Mouse (Mus musculus) MEL (cell line): ENCODE data around the gene Serpina5. TPM values are rescaled to one million over a fixed set of nuclear protein-coding genes. Genes with fewer than 3 reads are reported as not detected.

ENCODE experiments used
- DNase-seq: peaks from one replicate; pipeline ENCODE4 v3.0.0; 2011; ENCODE audit warnings: low read depth, low spot score
- H3K27ac ChIP-seq: 2 replicates; pipeline ENCODE4 v1.5.1; 2012; ENCODE audit warnings: low read depth, mild to moderate bottlenecking, control low read depth, low read length, moderate library complexity; ENCODE audit not compliant: control insufficient read depth
- H3K27me3 ChIP-seq, 2 experiments: fragments of 150-350 bp in 1 of 2; sonication (generic) in 1 of 2; 2 replicates each; pipeline ENCODE4 v1.6.1; 2012; ENCODE audit warnings: low read length in 2 of 2, mild to moderate bottlenecking in 2 of 2, improper control_type of control experiment in 1 of 2, moderate library complexity in 1 of 2; ENCODE audit not compliant: insufficient read depth in 2 of 2, control insufficient read depth in 1 of 2
- H3K36me3 ChIP-seq, 2 experiments: 2 replicates each; pipeline ENCODE4 v1.6.1; 2012 to 2014; ENCODE audit warnings: low read length in 2 of 2, improper control_type of control experiment in 1 of 2, inconsistent platforms in 1 of 2, mild to moderate bottlenecking in 1 of 2; ENCODE audit not compliant: insufficient read depth in 2 of 2, control insufficient read depth in 1 of 2
- H3K4me1 ChIP-seq, 2 experiments: fragments of 150-350 bp in 1 of 2; sonication (generic) in 1 of 2; 2 replicates each; pipeline ENCODE4 v1.6.1; 2012; ENCODE audit warnings: low read length in 2 of 2, improper control_type of control experiment in 1 of 2, mild to moderate bottlenecking in 1 of 2; ENCODE audit not compliant: insufficient read depth in 2 of 2, control insufficient read depth in 1 of 2
- H3K4me3 ChIP-seq, 2 experiments: fragments of 150-350 bp in 1 of 2; sonication (generic) in 1 of 2; 2 replicates each; pipeline ENCODE4 v1.5.1; 2012; ENCODE audit warnings: low read depth in 2 of 2, low read length in 2 of 2, mild to moderate bottlenecking in 2 of 2, moderate library complexity in 2 of 2, control low read depth in 1 of 2, improper control_type of control experiment in 1 of 2; ENCODE audit not compliant: control insufficient read depth in 1 of 2, insufficient read depth in 1 of 2
- H3K79me2 ChIP-seq: 2 replicates; pipeline ENCODE4 v1.6.1; 2012; ENCODE audit warnings: mild to moderate bottlenecking, low read length, moderate library complexity; ENCODE audit not compliant: control insufficient read depth, poor library complexity, insufficient read depth
- H3K9ac ChIP-seq: 2 replicates; pipeline ENCODE4 v1.6.1; 2012; ENCODE audit warnings: low read depth, mild to moderate bottlenecking, control low read depth, low read length, moderate library complexity; ENCODE audit not compliant: control insufficient read depth, poor library complexity, severe bottlenecking
- H3K9me3 ChIP-seq: fragments of 150-350 bp; sonication (generic); replicated peaks from 2 replicates; pipeline ENCODE4 v1.6.1; 2012; ENCODE audit warnings: mild to moderate bottlenecking, low read length, improper control_type of control experiment, moderate library complexity; ENCODE audit not compliant: insufficient read depth
- CHD1 ChIP-seq: IDR thresholded peaks from 2 replicates; pipeline ENCODE4 v1.6.1; 2012; ENCODE audit warnings: low read depth, mild to moderate bottlenecking, inconsistent platforms, low read length, improper control_type of control experiment
- CTCF ChIP-seq, 3 experiments: IDR thresholded peaks in 2 of 3; conservative IDR thresholded peaks in 1 of 3; 2 replicates each; pipeline ENCODE4 v1.5.1; 2011 to 2012; ENCODE audit warnings: low read length in 3 of 3, low read depth in 2 of 3, mild to moderate bottlenecking in 2 of 3, improper control_type of control experiment in 1 of 3, inconsistent platforms in 1 of 3, mixed read lengths in 1 of 3, moderate library complexity in 1 of 3; ENCODE audit not compliant: control insufficient read depth in 1 of 3, insufficient read depth in 1 of 3, poor library complexity in 1 of 3, severe bottlenecking in 1 of 3
- E2F4 ChIP-seq: IDR thresholded peaks from 2 replicates; pipeline ENCODE4 v1.6.1; 2011; ENCODE audit warnings: low read depth, low read length, improper control_type of control experiment, borderline replicate concordance
- ELF1 ChIP-seq: IDR thresholded peaks from 2 replicates; pipeline ENCODE4 v1.6.1; 2014; ENCODE audit warnings: low read depth, mild to moderate bottlenecking, inconsistent platforms, low read length, improper control_type of control experiment, moderate library complexity
- EP300 ChIP-seq, 2 experiments: IDR thresholded peaks; 2 replicates each; pipeline ENCODE4 v1.6.1; 2011; ENCODE audit warnings: improper control_type of control experiment in 2 of 2, low read length in 2 of 2, low read depth in 1 of 2, mild to moderate bottlenecking in 1 of 2
- ETS1 ChIP-seq: IDR thresholded peaks from 2 replicates; pipeline ENCODE4 v1.6.1; 2012; ENCODE audit warnings: low read depth, mild to moderate bottlenecking, inconsistent platforms, low read length, improper control_type of control experiment, moderate library complexity
- GATA1 ChIP-seq: IDR thresholded peaks from 2 replicates; pipeline ENCODE4 v1.6.1; 2011; ENCODE audit warnings: low read depth, low read length, improper control_type of control experiment
- JUND ChIP-seq: IDR thresholded peaks from 2 replicates; pipeline ENCODE4 v1.6.1; 2011; ENCODE audit warnings: low read depth, mild to moderate bottlenecking, improper control_type of control experiment, low read length
- KAT2A ChIP-seq: conservative IDR thresholded peaks from 2 replicates; pipeline ENCODE4 v1.6.1; 2012; ENCODE audit warnings: low read depth, low read length, improper control_type of control experiment, inconsistent platforms
- MAFK ChIP-seq: IDR thresholded peaks from 2 replicates; pipeline ENCODE4 v1.6.1; 2011; ENCODE audit warnings: low read depth, mild to moderate bottlenecking, low read length, improper control_type of control experiment, borderline replicate concordance
- MAZ ChIP-seq: IDR thresholded peaks from 2 replicates; pipeline ENCODE4 v1.6.1; 2012; ENCODE audit warnings: low read depth, mild to moderate bottlenecking, inconsistent platforms, low read length, improper control_type of control experiment
- MEF2A ChIP-seq: IDR thresholded peaks from 2 replicates; pipeline ENCODE4 v1.6.1; 2014; ENCODE audit warnings: low read depth, mild to moderate bottlenecking, inconsistent platforms, low read length, improper control_type of control experiment; ENCODE audit not compliant: poor library complexity, insufficient replicate concordance, severe bottlenecking; ENCODE audit errors: extremely low read depth
- MXI1 ChIP-seq: IDR thresholded peaks from 2 replicates; pipeline ENCODE4 v1.6.1; 2011; ENCODE audit warnings: mild to moderate bottlenecking, low read depth, low read length, improper control_type of control experiment
- MYB ChIP-seq: IDR thresholded peaks from 2 replicates; pipeline ENCODE4 v1.6.1; 2011; ENCODE audit warnings: mild to moderate bottlenecking, low read depth, low read length, improper control_type of control experiment
- MYC ChIP-seq: IDR thresholded peaks from 2 replicates; pipeline ENCODE4 v1.6.1; 2011; ENCODE audit warnings: low read depth, mild to moderate bottlenecking, low read length, improper control_type of control experiment, moderate library complexity
- NELFE ChIP-seq: IDR thresholded peaks from 2 replicates; pipeline ENCODE4 v1.6.1; 2011; ENCODE audit warnings: low read depth, low read length, improper control_type of control experiment
- NRF1 ChIP-seq: IDR thresholded peaks from 2 replicates; pipeline ENCODE4 v1.6.1; 2014; ENCODE audit warnings: low read depth, mild to moderate bottlenecking, inconsistent platforms, low read length, improper control_type of control experiment, moderate library complexity; ENCODE audit not compliant: poor library complexity, insufficient read depth, severe bottlenecking
- POLR2A ChIP-seq, 2 experiments: IDR thresholded peaks; 2 replicates each; pipeline ENCODE4 v1.6.1; 2011 to 2012; ENCODE audit warnings: low read length in 2 of 2, mild to moderate bottlenecking in 2 of 2, control low read depth in 1 of 2, improper control_type of control experiment in 1 of 2, low read depth in 1 of 2, moderate library complexity in 1 of 2; ENCODE audit not compliant: control insufficient read depth in 1 of 2, insufficient read depth in 1 of 2, poor library complexity in 1 of 2
- POLR2AphosphoS5 ChIP-seq: IDR thresholded peaks from 2 replicates; pipeline ENCODE4 v1.6.1; 2012; ENCODE audit warnings: low read depth, borderline replicate concordance, mild to moderate bottlenecking, inconsistent platforms, low read length, moderate library complexity, mixed read lengths
- RAD21 ChIP-seq: IDR thresholded peaks from 2 replicates; pipeline ENCODE4 v1.6.1; 2011; ENCODE audit warnings: mild to moderate bottlenecking, low read depth, low read length, improper control_type of control experiment
- RCOR1 ChIP-seq: IDR thresholded peaks from 2 replicates; pipeline ENCODE4 v1.6.1; 2012; ENCODE audit warnings: low read depth, mild to moderate bottlenecking, inconsistent platforms, low read length, improper control_type of control experiment
- SIN3A ChIP-seq: IDR thresholded peaks from 2 replicates; pipeline ENCODE4 v1.6.1; 2012; ENCODE audit warnings: low read length, improper control_type of control experiment, inconsistent platforms
- SMC3 ChIP-seq: IDR thresholded peaks from 2 replicates; pipeline ENCODE4 v1.6.1; 2011; ENCODE audit warnings: low read depth, low read length, improper control_type of control experiment
- TBP ChIP-seq: IDR thresholded peaks from 2 replicates; pipeline ENCODE4 v1.8.0; 2011; ENCODE audit warnings: low read depth, low read length, improper control_type of control experiment
- TCF12 ChIP-seq: IDR thresholded peaks from 2 replicates; pipeline ENCODE4 v1.6.1; 2014; ENCODE audit warnings: low read depth, mild to moderate bottlenecking, inconsistent platforms, low read length, improper control_type of control experiment, moderate library complexity
- USF1 ChIP-seq: IDR thresholded peaks from 2 replicates; pipeline ENCODE4 v1.6.1; 2014; ENCODE audit warnings: low read depth, mild to moderate bottlenecking, inconsistent platforms, low read length, improper control_type of control experiment, moderate library complexity
- USF2 ChIP-seq, 2 experiments: IDR thresholded peaks; 2 replicates each; pipeline ENCODE4 v1.6.1; 2011 to 2012; ENCODE audit warnings: improper control_type of control experiment in 2 of 2, low read length in 2 of 2, borderline replicate concordance in 1 of 2, inconsistent platforms in 1 of 2, low read depth in 1 of 2, mild to moderate bottlenecking in 1 of 2; ENCODE audit not compliant: insufficient read depth in 1 of 2
- ZC3H11A ChIP-seq: IDR thresholded peaks from 2 replicates; pipeline ENCODE4 v1.6.1; 2012; ENCODE audit warnings: low read depth, mild to moderate bottlenecking, inconsistent platforms, low read length, improper control_type of control experiment
- ZMIZ1 ChIP-seq: IDR thresholded peaks from 2 replicates; pipeline ENCODE4 v1.6.1; 2012; ENCODE audit warnings: low read depth, mild to moderate bottlenecking, inconsistent platforms, low read length, improper control_type of control experiment, moderate library complexity
- polyA plus RNA-seq, 2 experiments: library from polyadenylated mRNA; stranded (reverse) in 1 of 2; unstranded in 1 of 2; fragments of >175 nt in 1 of 2; fragments of >200 nt in 1 of 2; gene quantifications; 2 replicates each; pipeline versions ENCODE4 v1.2.1 to v1.2.4; 2012; ENCODE audit warnings: low replicate concordance in 2 of 2, low read depth in 1 of 2; ENCODE audit not compliant: insufficient read length in 2 of 2, insufficient read depth in 1 of 2, missing spikeins in 1 of 2
- total RNA-seq: library from RNA; depleted of rRNA; stranded (reverse); fragments of 300-350 nt; gene quantifications from 2 replicates; pipeline ENCODE4 v1.2.3, GENCODE M21; 2012

The Serpina5 gene
- total and polyA plus RNA-seq, 3 experiments: not detected

GRCm38 (mm10) chr12:104069620-104070019 is 31.3 kb upstream of the Serpina5 start:
- Histone ChIP-seq H3K9ac (no peak overlapping the region), H3K27ac (no peak overlapping the region), H3K4me1 (no peaks in the 10 kb centered on the region)
- TF ChIP-seq SIN3A: no peak
- peak; percentile 14 to 44 (median 43); a peak in 5 of 6 replicates for TF ChIP-seq CTCF (IDR thresholded peaks at IDR 0.05 in 2 of 3, conservative IDR thresholded peaks at IDR 0.05 in 1 of 3; ENCODE audit: control insufficient read depth in 1 of 3, insufficient read depth in 1 of 3, low read depth in 2 of 3, low read length in 3 of 3, poor library complexity in 1 of 3, severe bottlenecking in 1 of 3)
- no peak for TF ChIP-seq E2F4
- TF ChIP-seq KAT2A: no peak
- no peak for TF ChIP-seq NRF1
- TF ChIP-seq ELF1: no peak
- TF ChIP-seq ZMIZ1: no peak
- TF ChIP-seq MEF2A: no peak
- TF ChIP-seq GATA1: 0 out of 2 replicates have a peak, but pooled peaks have one; percentile 17
- TF ChIP-seq USF1: no peak
- peak; percentile 39 for TF ChIP-seq SMC3
- no peak for TF ChIP-seq MYB
- no peak for TF ChIP-seq TBP
- TF ChIP-seq CHD1: no peak
- TF ChIP-seq ZC3H11A: no peak
- no peak for TF ChIP-seq MYC
- TF ChIP-seq RAD21: peak; percentile 24
- TF ChIP-seq TCF12: no peak
- TF ChIP-seq NELFE: no peak
- TF ChIP-seq RCOR1: no peak
- TF ChIP-seq USF2 (IDR thresholded peaks at IDR 0.05; ENCODE audit: borderline replicate concordance in 1 of 2, insufficient read depth in 1 of 2, low read depth in 1 of 2, low read length in 2 of 2): no peak
- no peak for TF ChIP-seq JUND
- no peak for TF ChIP-seq MAZ
- TF ChIP-seq EP300 (IDR thresholded peaks at IDR 0.05; ENCODE audit: low read depth in 1 of 2, low read length in 2 of 2): no peak
- TF ChIP-seq POLR2A (IDR thresholded peaks at IDR 0.05; ENCODE audit: control insufficient read depth in 1 of 2, insufficient read depth in 1 of 2, low read depth in 1 of 2, low read length in 2 of 2, poor library complexity in 1 of 2): no peak
- TF ChIP-seq POLR2AphosphoS5: no peak
- TF ChIP-seq ETS1: no peak
- TF ChIP-seq MXI1: no peak
- no peak for TF ChIP-seq MAFK
- TF ChIP-seq, all 39 proteins: peak for 4
- H3K4me3 ChIP-seq: no peak overlapping the region
- no peaks in the 10 kb centered on the region for H3K9me3 ChIP-seq
- no peaks in the 10 kb centered on the region for H3K79me2 ChIP-seq
- H3K27me3 ChIP-seq: no peaks in the 10 kb centered on the region
- peak; percentile 34 for DNase-seq
- H3K36me3 ChIP-seq: no peaks in the 10 kb centered on the region
